Mouse (Mus musculus) G1E (cell line): ENCODE results near the gene Bco2.

ENCODE experiments used
- CTCF ChIP-seq: IDR thresholded peaks from 2 replicates; pipeline ENCODE4 v1.5.1; 2012; ENCODE audit warnings: low read depth, low read length, inconsistent platforms, mixed read lengths
- TAL1 ChIP-seq: conservative IDR thresholded peaks from 2 replicates; pipeline ENCODE4 v1.6.1; 2012; ENCODE audit warnings: low read depth, low read length, inconsistent platforms, mixed read lengths

DNA sequence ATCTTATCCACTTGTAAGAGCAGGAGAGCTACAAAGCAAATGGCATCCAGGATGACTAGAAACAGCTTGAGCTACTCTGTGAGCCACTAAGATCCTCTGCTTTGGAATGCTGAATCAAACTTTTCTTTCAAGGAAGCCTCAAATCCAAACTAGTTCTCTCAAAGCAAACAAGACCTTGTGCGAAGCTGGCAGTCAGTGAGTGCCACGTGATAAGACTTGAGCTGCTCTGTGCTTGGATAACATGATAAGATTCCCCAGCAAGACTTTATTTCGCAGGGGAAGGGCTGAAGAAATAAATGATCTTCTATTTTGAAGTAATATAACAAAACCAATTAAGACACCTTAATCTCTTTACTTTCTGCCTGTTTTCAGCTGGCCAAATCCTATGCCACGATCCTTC lies 11.0 kb upstream of the Bco2 start:
- no peak for TF ChIP-seq CTCF
- TF ChIP-seq TAL1: no peak
